Mouse (Mus musculus) limb, embryonic 12.5 days (tissue): ENCODE measurements around the gene 4930544G11Rik. TPM values are rescaled to one million over a fixed set of nuclear protein-coding genes. Genes with fewer than 3 reads are reported as not detected.

Experiments
- ATAC-seq: fragments of 200-750 bp; cut with Nextera tagmentation; 2 replicates; pipeline ENCODE4 v1.8.0; 2017; ENCODE audit warnings: low read depth, moderate TSS enrichment; ENCODE audit not compliant: insufficient number of reproducible peaks, insufficient read depth, low FRiP score, low TSS enrichment
- H3K27ac ChIP-seq: fragments of 300-500 bp; sonication (generic); 2 replicates; pipeline ENCODE4 v1.5.1; 2016; ENCODE audit warnings: mild to moderate bottlenecking, moderate library complexity
- H3K27me3 ChIP-seq: fragments of 300-500 bp; sonication (generic); 2 replicates; pipeline ENCODE4 v1.6.1; 2016; ENCODE audit warnings: mild to moderate bottlenecking, moderate library complexity
- H3K36me3 ChIP-seq: fragments of 300-500 bp; sonication (generic); 2 replicates; pipeline ENCODE4 v1.6.1; 2016; ENCODE audit warnings: mild to moderate bottlenecking, moderate library complexity
- H3K4me1 ChIP-seq: fragments of 300-500 bp; sonication (generic); replicated peaks from 2 replicates; pipeline ENCODE4 v1.6.1; 2016
- H3K4me2 ChIP-seq: fragments of 300-500 bp; sonication (generic); 2 replicates; pipeline ENCODE4 v1.6.1; 2016; ENCODE audit warnings: mild to moderate bottlenecking, moderate library complexity
- H3K4me3 ChIP-seq: fragments of 300-500 bp; sonication (generic); replicated peaks from 2 replicates; pipeline ENCODE4 v1.5.1; 2016; ENCODE audit warnings: mild to moderate bottlenecking
- H3K9ac ChIP-seq: fragments of 300-500 bp; sonication (generic); replicated peaks from 2 replicates; pipeline ENCODE4 v1.6.1; 2016; ENCODE audit warnings: mild to moderate bottlenecking, moderate library complexity
- H3K9me3 ChIP-seq: fragments of 300-500 bp; sonication (generic); 2 replicates; pipeline ENCODE4 v1.6.1; 2016; ENCODE audit warnings: mild to moderate bottlenecking, moderate library complexity
- WGBS: fragments of 180-500 bp; shearing (Covaris S2); methylation state at CpG from one replicate; pipeline ENCODE4 v1.1.7; 2016; 5-methylcytosine and 5-hydroxymethylcytosine counted together
- polyA plus RNA-seq: library from polyadenylated mRNA; unstranded; fragments of >200 nt; fragmentation: Nextera tagmentation; extraction: Ambion mirVana; gene quantifications from 2 replicates; pipeline ENCODE4 v1.2.1, GENCODE M21; 2016

The 4930544G11Rik gene
- not detected in 2 replicates for polyA plus RNA-seq

- H3K27ac ChIP-seq: no peak within 1 kb of the TSS
- WGBS: 97% methylated on average over 10 of the region's 10 CpGs
- H3K4me2 ChIP-seq: no peak within 1 kb of the TSS
- no peaks in the 10 kb centered on the region for H3K9me3 ChIP-seq
- H3K36me3 ChIP-seq: no peaks in the 10 kb centered on the region
- no peaks in the 10 kb centered on the region for H3K4me1 ChIP-seq
- ATAC-seq: no peak
- no peak within 1 kb of the TSS for H3K9ac ChIP-seq
- H3K27me3 ChIP-seq: no peaks in the 10 kb centered on the region
- H3K4me3 ChIP-seq: no peak within 1 kb of the TSS
Observed at GRCm38 (mm10) chr6:65952309-65952708, at the start of gene 4930544G11Rik. TSS of gene 4930544G11Rik (plus strand) at chr6:65952609.

DNA sequence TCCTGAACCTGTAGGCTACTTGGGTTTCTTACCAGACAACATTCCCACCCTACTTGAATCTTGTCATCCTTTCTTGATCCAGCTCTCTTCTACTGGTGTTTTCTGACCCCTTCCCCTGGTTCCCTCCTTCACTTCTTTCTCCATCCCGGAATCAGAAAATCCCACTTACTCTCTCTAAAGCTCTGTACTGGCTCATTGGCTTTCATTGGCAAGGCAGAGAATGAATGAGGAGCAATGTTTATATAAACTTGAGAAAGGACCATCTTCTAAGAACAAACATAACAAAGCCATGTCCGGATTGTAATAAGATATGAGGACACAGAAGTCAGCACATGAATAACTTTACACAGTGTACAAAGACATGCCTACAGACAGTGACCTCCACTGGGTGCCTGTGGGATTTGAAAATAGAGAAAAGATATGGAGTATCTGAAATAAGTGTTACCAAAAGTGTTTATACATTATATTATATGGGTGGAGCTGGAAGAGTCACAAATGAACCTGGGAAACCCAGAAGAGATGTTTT, 45.7 kb upstream of the 4930544G11Rik start:
- WGBS: 91% methylated on average over 2 of the region's 2 CpGs

DNA sequence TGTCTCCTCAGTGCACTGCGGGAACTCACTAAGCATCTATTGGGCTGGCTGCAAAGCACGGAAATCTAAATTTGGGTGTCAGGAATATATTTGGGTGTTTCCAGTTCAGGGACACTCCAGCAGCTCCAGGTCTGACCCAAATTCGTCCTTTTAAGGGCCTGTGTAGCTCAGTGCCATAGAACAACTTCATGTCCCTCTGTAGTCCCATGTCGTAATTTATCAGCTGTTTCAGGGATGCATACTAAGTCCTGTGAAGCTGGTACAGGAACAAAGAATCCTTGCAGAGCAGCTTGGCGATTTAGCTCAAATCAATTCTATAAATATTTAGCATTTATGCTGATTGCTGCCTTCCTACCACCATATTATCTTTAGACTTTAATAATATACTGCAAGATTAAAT, 37.0 kb upstream of the 4930544G11Rik start:
- H3K36me3 ChIP-seq: peaks cover 12% of the 10 kb centered on the region; the same call in 1 of the 2 replicates
- no peak overlapping the region for H3K4me3 ChIP-seq
- no peaks in the 10 kb centered on the region for H3K9me3 ChIP-seq
- WGBS: 83% methylated on average over 5 of the region's 5 CpGs
- no peak overlapping the region for H3K9ac ChIP-seq
- H3K4me2 ChIP-seq: no peak overlapping the region
- ATAC-seq: no peak
- no peak overlapping the region for H3K27ac ChIP-seq
- H3K27me3 ChIP-seq: no peaks in the 10 kb centered on the region
- H3K4me1 ChIP-seq: 0 out of 2 replicates have a peak, but pooled peaks cover 4% of the 10 kb centered on the region

More for the DNA sequence above, 45.7 kb upstream of the 4930544G11Rik start:
- Histone ChIP-seq H3K9me3 (no peaks in the 10 kb centered on the region), H3K36me3 (peaks cover 42% of the 10 kb centered on the region), H3K4me1 (no peaks in the 10 kb centered on the region), H3K9ac (no peak overlapping the region), H3K4me2 (no peak overlapping the region), H3K27me3 (no peaks in the 10 kb centered on the region), H3K4me3 (no peak overlapping the region), H3K27ac (no peak overlapping the region)
- ATAC-seq: no peak

DNA sequence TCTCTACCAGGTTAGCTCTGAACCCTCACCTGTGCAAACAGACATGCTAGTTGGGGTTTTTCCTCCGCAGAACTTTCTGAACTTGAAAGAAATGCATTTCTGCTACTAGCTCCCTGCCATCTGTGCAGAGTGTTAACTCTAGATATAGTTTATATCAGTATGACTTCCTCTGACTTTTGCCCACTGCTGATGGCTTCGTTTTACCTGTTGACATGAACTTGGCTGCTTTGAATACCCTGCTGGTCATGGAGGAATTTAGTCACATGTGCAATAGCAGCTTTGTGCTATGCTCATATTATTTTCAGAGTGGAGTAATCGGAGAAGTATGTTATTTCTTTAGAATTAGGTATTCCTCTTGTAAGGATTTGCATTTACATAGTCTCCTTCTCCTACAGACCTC, 30.7 kb upstream of the 4930544G11Rik start:
- Histone ChIP-seq H3K4me3 (no peak overlapping the region), H3K4me2 (no peak overlapping the region), H3K9ac (no peak overlapping the region), H3K9me3 (no peaks in the 10 kb centered on the region), H3K36me3 (no peaks in the 10 kb centered on the region), H3K4me1 (peaks cover 22% of the 10 kb centered on the region), H3K27me3 (no peaks in the 10 kb centered on the region), H3K27ac (no peak overlapping the region)
- 83% methylated on average over 3 of the region's 3 CpGs for WGBS
- no peak for ATAC-seq

- Histone ChIP-seq H3K36me3 (peaks cover 4% of the 10 kb centered on the region; the same call in 1 of the 2 replicates), H3K4me1 (peaks cover 19% of the 10 kb centered on the region), H3K9me3 (no peaks in the 10 kb centered on the region), H3K9ac (no peak overlapping the region), H3K27ac (peak overlapping the region; percentile 75), H3K4me3 (no peak overlapping the region), H3K4me2 (no peak overlapping the region), H3K27me3 (no peaks in the 10 kb centered on the region)
- peak; percentile 85; the same call in 1 of the 2 replicates for ATAC-seq
- WGBS: 20% methylated on average over 4 of the region's 4 CpGs
Observed at GRCm38 (mm10) chr6:65923501-65924084, 28.8 kb upstream of the 4930544G11Rik start.

DNA sequence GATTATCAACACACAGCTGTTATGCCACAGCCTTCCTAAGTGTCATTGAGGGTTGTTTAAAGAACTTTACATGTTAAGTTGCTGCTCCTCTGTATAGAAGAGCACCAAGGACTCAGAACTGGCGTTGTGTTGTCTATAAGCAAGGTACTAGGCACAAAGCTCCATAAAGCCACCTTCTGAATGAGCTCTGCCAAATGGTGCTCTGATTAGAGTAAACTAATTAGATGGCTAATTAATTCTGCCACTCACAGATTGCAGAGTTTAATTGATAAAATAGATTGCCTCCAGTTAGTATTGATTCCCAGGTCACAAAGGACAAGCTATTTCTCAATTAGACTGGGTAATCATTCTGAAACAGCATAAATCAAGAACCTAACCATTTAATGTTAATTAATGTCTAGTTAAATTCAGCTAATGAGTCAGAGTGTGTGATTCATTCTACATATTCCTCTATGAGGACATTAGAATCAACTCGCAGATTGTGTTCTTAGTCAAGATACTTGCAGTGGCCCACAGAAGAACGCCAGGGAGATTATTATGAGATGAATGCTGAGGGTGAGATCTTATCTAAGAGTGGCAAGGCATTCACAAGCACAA, 26.6 kb upstream of the 4930544G11Rik start:
- no peak overlapping the region for H3K4me2 ChIP-seq
- H3K4me1 ChIP-seq: peaks cover 19% of the 10 kb centered on the region
- ATAC-seq: no peak
- no peak overlapping the region for H3K27ac ChIP-seq
- H3K9me3 ChIP-seq: no peaks in the 10 kb centered on the region
- H3K4me3 ChIP-seq: no peak overlapping the region
- no peaks in the 10 kb centered on the region for H3K27me3 ChIP-seq
- no peak overlapping the region for H3K9ac ChIP-seq
- WGBS: 81% methylated on average over 3 of the region's 3 CpGs
- peaks cover 11% of the 10 kb centered on the region; the same call in 1 of the 2 replicates for H3K36me3 ChIP-seq

GRCm38 (mm10) chr6:65930523-65930922, 21.9 kb upstream of the 4930544G11Rik start:
- Histone ChIP-seq H3K4me2 (no peak overlapping the region), H3K9ac (no peak overlapping the region), H3K4me3 (no peak overlapping the region), H3K4me1 (peaks cover 5% of the 10 kb centered on the region; the same call in 1 of the 2 replicates), H3K9me3 (no peaks in the 10 kb centered on the region), H3K36me3 (peaks cover 19% of the 10 kb centered on the region; the same call in 1 of the 2 replicates), H3K27ac (no peak overlapping the region), H3K27me3 (peaks cover 3% of the 10 kb centered on the region; the same call in 1 of the 2 replicates)
- WGBS: 89% methylated on average over 1 of the region's 1 CpGs
- no peak for ATAC-seq

- peaks cover 3% of the 10 kb centered on the region; the same call in 1 of the 2 replicates for H3K27me3 ChIP-seq
- H3K4me2 ChIP-seq: no peak overlapping the region
- peaks cover 21% of the 10 kb centered on the region; the same call in 1 of the 2 replicates for H3K36me3 ChIP-seq
- no peak for ATAC-seq
- H3K9ac ChIP-seq: no peak overlapping the region
- no peaks in the 10 kb centered on the region for H3K9me3 ChIP-seq
- H3K27ac ChIP-seq: no peak overlapping the region
- peaks cover 5% of the 10 kb centered on the region for H3K4me1 ChIP-seq
- WGBS: 71% methylated on average over 1 of the region's 1 CpGs
- no peak overlapping the region for H3K4me3 ChIP-seq
Observed at GRCm38 (mm10) chr6:65932776-65933175, 19.6 kb upstream of the 4930544G11Rik start.

GRCm38 (mm10) chr6:65933177-65933576, 19.2 kb upstream of the 4930544G11Rik start:
- Histone ChIP-seq H3K9me3 (no peaks in the 10 kb centered on the region), H3K4me1 (peaks cover 5% of the 10 kb centered on the region), H3K36me3 (peaks cover 21% of the 10 kb centered on the region; the same call in 1 of the 2 replicates), H3K27me3 (peaks cover 3% of the 10 kb centered on the region; the same call in 1 of the 2 replicates), H3K27ac (no peak overlapping the region), H3K9ac (no peak overlapping the region), H3K4me2 (no peak overlapping the region), H3K4me3 (no peak overlapping the region)
- no peak for ATAC-seq
- 49% methylated on average over 4 of the region's 4 CpGs for WGBS

GRCm38 (mm10) chr6:65935566-65936281, 16.7 kb upstream of the 4930544G11Rik start:
- Histone ChIP-seq H3K27ac (no peak overlapping the region), H3K36me3 (peaks cover 13% of the 10 kb centered on the region; the same call in 1 of the 2 replicates), H3K4me2 (no peak overlapping the region), H3K9me3 (no peaks in the 10 kb centered on the region), H3K9ac (no peak overlapping the region), H3K4me3 (no peak overlapping the region), H3K27me3 (peaks cover 3% of the 10 kb centered on the region; the same call in 1 of the 2 replicates), H3K4me1 (peaks cover 5% of the 10 kb centered on the region)
- WGBS: 68% methylated on average over 7 of the region's 7 CpGs
- peak; percentile 68; the same call in 1 of the 2 replicates for ATAC-seq

DNA sequence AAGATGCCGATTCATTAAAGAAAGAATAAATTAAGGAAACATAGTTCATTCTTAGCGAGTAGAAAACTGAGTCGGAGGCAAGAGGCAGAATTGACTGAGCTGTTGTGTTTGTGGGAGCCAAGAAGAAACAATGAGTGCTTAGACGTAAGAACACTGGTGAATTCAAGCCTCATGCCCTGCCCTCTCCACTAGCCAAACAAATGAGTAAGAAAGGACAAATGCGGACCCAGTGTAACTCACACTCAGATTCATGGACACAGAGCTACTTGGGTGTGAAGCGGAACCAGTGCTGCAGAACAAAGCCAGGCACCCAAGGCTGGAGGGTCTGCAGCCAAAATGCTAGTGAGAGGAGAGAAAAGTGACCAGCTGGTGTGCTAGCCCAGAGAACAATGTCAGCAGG, 1.9 kb upstream of the 4930544G11Rik start:
- no peaks in the 10 kb centered on the region for H3K27me3 ChIP-seq
- no peaks in the 10 kb centered on the region for H3K36me3 ChIP-seq
- no peak overlapping the region for H3K4me3 ChIP-seq
- H3K27ac ChIP-seq: no peak overlapping the region
- H3K9me3 ChIP-seq: no peaks in the 10 kb centered on the region
- WGBS: 89% methylated on average over 6 of the region's 6 CpGs
- no peak overlapping the region for H3K4me2 ChIP-seq
- H3K4me1 ChIP-seq: no peaks in the 10 kb centered on the region
- ATAC-seq: no peak
- no peak overlapping the region for H3K9ac ChIP-seq
